Mouse (Mus musculus) liver, adult 2 months (tissue): ENCODE data around the gene Olfr857.

Experiments
- CTCF ChIP-seq: fragments of 200-500 bp; IDR thresholded peaks from 2 replicates; pipeline ENCODE4 v1.5.1; 2011; ENCODE audit warnings: low read depth, low read length, control low read depth
- POLR2A ChIP-seq: fragments of 200-500 bp; IDR thresholded peaks from 2 replicates; pipeline ENCODE4 v1.6.1; 2011; ENCODE audit warnings: low read length, control low read depth; ENCODE audit not compliant: insufficient read depth; ENCODE audit errors: extremely low read depth

DNA sequence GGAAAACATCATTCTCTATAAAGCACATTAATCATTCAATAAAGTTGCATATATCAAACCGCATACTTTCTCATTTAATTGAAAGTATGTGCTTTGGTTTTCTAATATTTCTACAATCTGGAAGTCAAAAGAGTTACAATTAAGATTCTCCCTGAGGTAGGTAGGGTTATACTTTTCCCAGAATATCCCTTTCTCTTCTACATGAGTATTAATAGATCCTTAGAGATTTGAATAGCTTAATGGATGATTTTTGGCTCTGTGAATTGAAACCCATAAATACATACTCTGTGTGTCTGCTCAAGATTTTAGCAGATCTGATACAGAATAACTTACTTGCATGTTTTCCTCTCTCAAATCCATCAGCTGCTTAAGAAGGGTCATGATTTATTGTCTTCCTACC lies at the start of gene Olfr857:
- TF ChIP-seq CTCF (no peak), POLR2A (no peak)
